Mouse (Mus musculus): Measurements from ENCODE around the gene Dock8.

GRCm38 (mm10) chr19:24994900-24995299, 4.4 kb upstream of the Dock8 start:
- TF ChIP-seq POLR2A (IDR thresholded peaks at IDR 0.05; ENCODE audit: low read depth, low read length), result no peak
- TF ChIP-seq CTCF (conservative IDR thresholded peaks at IDR 0.05; ENCODE audit: insufficient read depth, insufficient read length, low read depth, low read length), result no peak
